Mouse (Mus musculus): ENCODE measurements around the gene Arrdc4. TPM values are rescaled to one million over a fixed set of nuclear protein-coding genes. Genes with fewer than 3 reads are reported as not detected.

Arrdc4 gene
- polyA plus RNA-seq, 1 experiment: 17.9 TPM

DNA sequence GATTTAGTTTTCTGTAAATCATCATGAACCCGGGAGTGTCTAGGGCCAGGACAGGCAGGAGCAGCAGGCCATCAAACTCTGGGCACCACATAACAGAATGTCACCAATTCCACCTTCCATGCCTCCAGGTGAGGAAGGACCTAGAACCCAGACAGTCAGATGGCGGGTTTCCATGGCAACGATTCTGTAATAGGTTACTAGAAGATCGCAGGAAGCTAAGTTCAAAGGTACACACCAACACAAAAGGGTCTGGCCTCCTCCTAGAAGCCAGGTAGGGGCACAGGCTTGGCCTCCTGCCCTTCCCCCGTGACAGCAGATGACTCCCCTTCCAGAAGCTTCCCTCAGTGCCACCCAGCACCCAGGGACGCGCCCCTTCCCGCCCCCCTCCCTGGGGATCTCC, 680 bp downstream of the Arrdc4 start:
- peaks cover 19% of the 10 kb centered on the region for H3K4me1 ChIP-seq (ENCODE audit: control insufficient read depth, insufficient read depth, low read length)
- TF ChIP-seq CTCF (IDR thresholded peaks at IDR 0.05; ENCODE audit: insufficient read depth, low read length) (no peak), POLR2A (IDR thresholded peaks at IDR 0.05; ENCODE audit: borderline replicate concordance, extremely low read depth, low read depth, low read length) (no peak)
- peak; percentile 45 for DNase-seq
- 12% methylated on average over 8 of the region's 8 CpGs for whole genome bisulfite sequencing
- peak overlapping the region; percentile 61 for H3K4me3 ChIP-seq (replicated peaks; ENCODE audit: extremely low read depth, low read depth, low read length)

DNA sequence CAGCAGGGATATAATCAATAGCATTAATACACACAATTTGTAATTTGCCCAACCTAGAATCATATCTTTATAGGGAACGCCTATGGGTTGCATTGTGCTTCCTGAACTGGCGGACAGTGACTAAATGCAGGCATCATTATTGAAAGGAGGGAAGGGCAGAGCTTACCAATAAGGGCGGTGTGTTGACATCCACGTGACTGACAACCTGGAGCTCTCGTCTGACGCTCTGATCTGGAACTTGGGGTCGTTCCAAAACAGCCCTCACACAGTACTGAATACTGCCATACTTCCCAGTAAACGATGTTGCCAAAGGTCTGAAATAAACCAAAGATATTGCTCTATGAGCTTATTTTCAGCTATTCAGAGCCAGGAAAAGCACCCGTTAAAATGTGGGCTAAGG, 4.4 kb downstream of the Arrdc4 start:
- H3K4me1 ChIP-seq (ENCODE audit: control insufficient read depth, insufficient read depth, low read length): peaks cover 20% of the 10 kb centered on the region
- TF ChIP-seq CTCF (IDR thresholded peaks at IDR 0.05; ENCODE audit: insufficient read depth, low read length) (no peak), POLR2A (IDR thresholded peaks at IDR 0.05; ENCODE audit: borderline replicate concordance, extremely low read depth, low read depth, low read length) (no peak)
- 51% methylated on average over 9 of the region's 9 CpGs for WGBS
- no peak for DNase-seq
- H3K4me3 ChIP-seq (replicated peaks; ENCODE audit: extremely low read depth, low read depth, low read length): no peak overlapping the region

DNA sequence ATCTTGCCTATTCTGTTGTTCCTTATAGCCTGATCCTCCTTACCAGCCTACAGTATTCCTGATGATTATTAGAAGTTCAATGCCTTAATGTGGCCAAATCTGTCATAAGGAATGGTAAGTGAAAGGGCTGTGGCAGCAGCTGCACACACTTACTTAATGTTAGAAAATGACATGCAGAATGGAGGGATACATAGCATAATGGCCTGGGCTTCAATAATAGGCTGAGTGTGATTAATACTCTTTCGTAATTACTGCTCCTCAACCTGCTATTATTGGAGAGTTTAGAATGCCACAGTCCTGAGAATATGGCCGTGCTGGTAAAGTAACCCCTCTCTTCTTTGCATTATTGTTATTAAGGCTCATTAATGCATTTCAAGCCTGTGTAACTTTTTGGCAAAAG, 4.8 kb downstream of the Arrdc4 start:
- Histone ChIP-seq H3K4me3 (replicated peaks; ENCODE audit: extremely low read depth, low read depth, low read length) (no peak overlapping the region), H3K4me1 (ENCODE audit: control insufficient read depth, insufficient read depth, low read length) (peaks cover 20% of the 10 kb centered on the region)
- no peak for DNase-seq
- TF ChIP-seq POLR2A (IDR thresholded peaks at IDR 0.05; ENCODE audit: borderline replicate concordance, extremely low read depth, low read depth, low read length): no peak
- TF ChIP-seq CTCF (IDR thresholded peaks at IDR 0.05; ENCODE audit: insufficient read depth, low read length): no peak
- 90% methylated on average over 2 of the region's 2 CpGs for WGBS

DNA sequence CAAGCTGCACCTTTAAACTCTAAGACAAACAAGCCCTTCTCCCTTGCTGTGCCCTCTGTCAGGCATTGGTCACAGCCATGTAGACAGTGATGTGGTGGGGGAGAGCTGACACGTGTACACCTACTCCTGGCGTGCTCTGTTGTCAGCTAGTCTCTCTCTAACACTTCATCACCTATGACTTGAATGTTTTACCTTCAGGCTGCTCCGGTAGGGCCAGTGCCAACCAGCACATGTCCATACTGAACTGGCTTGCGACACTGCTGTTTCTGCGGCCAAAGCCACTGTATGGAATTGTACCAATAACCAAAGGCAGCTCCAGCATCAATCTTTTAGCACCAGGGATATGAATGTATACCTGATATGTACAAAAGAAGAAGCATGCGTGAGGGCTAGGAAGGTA, 8.3 kb downstream of the Arrdc4 start:
- no peak overlapping the region for H3K4me3 ChIP-seq (replicated peaks; ENCODE audit: extremely low read depth, low read depth, low read length)
- WGBS: 93% methylated on average over 6 of the region's 6 CpGs
- TF ChIP-seq CTCF (IDR thresholded peaks at IDR 0.05; ENCODE audit: insufficient read depth, low read length): no peak
- TF ChIP-seq POLR2A (IDR thresholded peaks at IDR 0.05; ENCODE audit: borderline replicate concordance, extremely low read depth, low read depth, low read length): no peak
- peaks cover 14% of the 10 kb centered on the region; the same call in 1 of the 2 replicates for H3K4me1 ChIP-seq (ENCODE audit: control insufficient read depth, insufficient read depth, low read length)
- DNase-seq: no peak

DNA sequence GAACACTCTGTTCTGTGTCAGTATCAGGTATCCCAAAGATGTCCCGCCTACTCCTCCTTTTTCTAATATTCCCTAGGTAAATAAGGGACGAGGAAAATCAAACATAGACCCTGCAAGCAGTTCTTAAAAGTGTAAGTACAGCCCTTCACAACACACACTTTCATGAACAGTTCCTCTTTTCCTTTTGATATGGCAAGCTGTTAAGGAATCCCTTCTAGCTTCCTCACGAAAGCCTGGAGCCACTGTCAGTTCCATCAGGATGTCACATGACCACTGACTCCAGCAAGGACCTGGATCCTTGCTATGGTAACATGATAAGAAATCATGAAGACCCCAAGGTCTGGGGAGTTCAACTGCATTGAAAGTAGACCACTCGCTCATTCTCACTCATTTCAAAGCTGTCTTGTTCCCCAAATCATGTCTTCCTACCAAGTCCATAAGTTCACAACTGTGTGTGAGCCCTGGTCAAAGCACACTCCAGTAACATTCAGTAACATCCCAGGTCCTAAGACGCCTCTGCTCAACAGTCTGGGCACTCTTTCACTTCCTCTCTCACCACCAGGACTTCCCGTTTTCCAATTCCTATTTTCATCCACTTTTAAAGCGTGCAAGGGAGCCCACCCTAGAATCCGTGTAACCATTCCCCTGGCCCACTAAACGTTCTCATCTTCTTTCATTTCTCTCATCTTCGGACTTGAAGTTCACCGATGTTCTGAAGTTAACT, 10.2 kb downstream of the Arrdc4 start:
- no peak overlapping the region for H3K4me3 ChIP-seq (replicated peaks; ENCODE audit: extremely low read depth, low read depth, low read length)
- 76% methylated on average over 11 of the region's 11 CpGs for WGBS
- TF ChIP-seq CTCF (IDR thresholded peaks at IDR 0.05; ENCODE audit: insufficient read depth, low read length): no peak
- no peak for TF ChIP-seq POLR2A (IDR thresholded peaks at IDR 0.05; ENCODE audit: borderline replicate concordance, extremely low read depth, low read depth, low read length)
- H3K4me1 ChIP-seq (ENCODE audit: control insufficient read depth, insufficient read depth, low read length): peaks cover 5% of the 10 kb centered on the region; the same call in 1 of the 2 replicates
- DNase-seq: no peak

DNA sequence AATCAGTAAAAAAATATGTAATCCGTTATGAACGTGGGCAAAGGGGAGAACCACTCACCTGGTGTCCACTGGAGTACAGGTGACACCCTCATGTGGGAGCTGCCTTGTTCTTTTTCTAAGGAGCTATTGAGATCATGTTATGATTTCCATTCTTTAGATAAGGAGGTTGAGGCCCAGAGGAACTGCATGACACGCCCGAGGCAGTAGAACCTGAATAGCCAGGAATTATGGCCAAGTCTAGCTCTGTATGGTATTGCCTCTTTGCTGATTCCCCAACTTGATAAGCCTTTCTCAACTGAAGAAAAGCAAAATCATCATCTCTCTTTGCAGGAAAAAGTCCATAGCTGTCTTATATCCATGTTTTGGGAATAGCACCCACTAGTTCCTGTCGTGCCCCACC, 22.7 kb downstream of the Arrdc4 start:
- DNase-seq: no peak
- 77% methylated on average over 5 of the region's 5 CpGs for WGBS
- Histone ChIP-seq H3K4me1 (ENCODE audit: control insufficient read depth, insufficient read depth, low read length) (peaks cover 3% of the 10 kb centered on the region), H3K4me3 (replicated peaks; ENCODE audit: extremely low read depth, low read depth, low read length) (no peak overlapping the region)
- TF ChIP-seq CTCF (IDR thresholded peaks at IDR 0.05; ENCODE audit: insufficient read depth, low read length) (no peak), POLR2A (IDR thresholded peaks at IDR 0.05; ENCODE audit: borderline replicate concordance, extremely low read depth, low read depth, low read length) (no peak)

DNA sequence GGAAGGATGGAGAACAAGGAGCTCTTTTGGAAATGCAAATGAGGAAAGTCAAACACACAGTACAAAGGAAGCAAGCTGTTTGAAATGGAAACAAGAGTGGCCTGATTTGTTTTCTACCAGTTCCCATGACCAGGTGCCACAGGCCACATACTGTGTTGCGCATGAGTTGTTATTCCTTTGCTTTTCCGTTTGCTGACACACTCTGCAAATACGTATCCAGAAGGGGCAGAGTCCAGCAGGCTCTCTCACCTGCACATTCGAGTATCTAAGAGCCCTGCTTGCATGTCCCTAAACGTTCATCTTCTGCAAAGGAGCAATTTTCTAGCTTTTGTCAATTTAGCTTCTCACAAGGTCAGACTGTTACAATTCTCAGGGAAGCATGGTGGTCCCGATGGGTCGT, 24.3 kb downstream of the Arrdc4 start:
- H3K4me1 ChIP-seq (ENCODE audit: control insufficient read depth, insufficient read depth, low read length): peaks cover 3% of the 10 kb centered on the region
- no peak for DNase-seq
- TF ChIP-seq POLR2A (IDR thresholded peaks at IDR 0.05; ENCODE audit: borderline replicate concordance, extremely low read depth, low read depth, low read length) (no peak), CTCF (IDR thresholded peaks at IDR 0.05; ENCODE audit: insufficient read depth, low read length) (no peak)
- 75% methylated on average over 7 of the region's 7 CpGs for WGBS
- no peak overlapping the region for H3K4me3 ChIP-seq (replicated peaks; ENCODE audit: extremely low read depth, low read depth, low read length)

DNA sequence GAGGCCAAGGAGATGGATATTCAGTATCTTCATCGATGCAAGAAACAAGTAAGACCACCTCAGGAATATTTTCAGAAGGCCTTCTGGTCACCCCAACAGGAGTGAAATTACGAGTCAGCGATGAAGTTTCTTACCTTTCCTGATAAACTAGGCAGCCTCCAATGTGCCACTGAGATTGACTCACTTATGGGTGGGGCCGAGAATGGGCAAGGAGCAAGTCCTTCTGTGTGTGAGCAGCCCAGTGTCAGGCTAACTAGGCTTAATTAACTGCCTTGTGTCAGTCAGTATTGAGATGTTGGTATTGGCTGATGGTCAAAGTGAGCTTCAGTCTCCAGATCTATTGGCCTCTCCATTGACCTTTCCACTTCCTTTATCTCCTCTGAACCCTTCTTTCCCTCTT, 27.5 kb downstream of the Arrdc4 start:
- TF ChIP-seq CTCF (IDR thresholded peaks at IDR 0.05; ENCODE audit: insufficient read depth, low read length) (no peak), POLR2A (IDR thresholded peaks at IDR 0.05; ENCODE audit: borderline replicate concordance, extremely low read depth, low read depth, low read length) (no peak)
- WGBS: 92% methylated on average over 4 of the region's 4 CpGs

DNA sequence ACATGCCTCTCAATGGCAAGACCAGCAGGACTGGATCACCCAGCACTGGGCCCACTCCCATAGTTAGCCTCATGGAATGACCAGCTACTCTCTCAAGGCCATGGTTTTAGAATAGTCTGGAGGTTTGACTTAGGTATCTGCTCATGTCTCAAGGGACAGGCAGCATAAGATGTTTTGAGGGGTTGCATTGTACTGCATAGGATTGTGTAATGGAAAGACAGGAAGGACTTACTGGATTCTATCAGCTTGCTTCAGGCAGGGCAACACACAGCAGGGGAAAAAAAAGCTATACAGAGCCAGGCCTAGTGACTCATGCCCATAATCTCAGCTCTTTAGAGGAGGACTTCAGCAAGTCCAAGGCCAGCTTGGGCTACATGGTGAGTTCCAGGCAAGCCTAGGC, 31.1 kb downstream of the Arrdc4 start:
- TF ChIP-seq POLR2A (IDR thresholded peaks at IDR 0.05; ENCODE audit: borderline replicate concordance, extremely low read depth, low read depth, low read length) (no peak), CTCF (IDR thresholded peaks at IDR 0.05; ENCODE audit: insufficient read depth, low read length) (no peak)
- H3K4me1 ChIP-seq (ENCODE audit: control insufficient read depth, insufficient read depth, low read length): peaks cover 6% of the 10 kb centered on the region
- no peak overlapping the region for H3K4me3 ChIP-seq (replicated peaks; ENCODE audit: extremely low read depth, low read depth, low read length)
- DNase-seq: no peak

More for the DNA sequence above, 27.5 kb downstream of the Arrdc4 start:
- no peak overlapping the region for H3K4me3 ChIP-seq (replicated peaks; ENCODE audit: extremely low read depth, low read depth, low read length)
- no peak for DNase-seq
- H3K4me1 ChIP-seq (ENCODE audit: control insufficient read depth, insufficient read depth, low read length): peaks cover 6% of the 10 kb centered on the region

DNA sequence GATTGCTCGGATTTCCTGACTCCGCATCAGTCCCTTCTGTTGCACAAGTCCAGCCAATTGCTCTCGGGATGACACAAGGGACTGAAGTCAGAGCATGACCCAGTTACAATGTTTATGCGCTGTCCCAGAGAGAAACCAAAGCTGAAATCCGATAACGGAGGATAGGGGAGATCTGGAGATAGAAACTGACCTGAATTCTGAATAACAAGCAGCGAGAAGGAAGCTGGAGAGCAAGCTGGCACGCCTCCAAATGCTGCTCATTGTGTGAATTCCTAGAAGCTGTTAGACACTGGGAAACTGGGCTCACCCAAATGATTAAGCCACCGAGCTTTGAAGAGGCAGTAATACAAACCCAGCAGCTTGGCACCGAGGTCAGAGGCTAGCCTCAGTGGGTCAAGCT, 31.5 kb downstream of the Arrdc4 start:
- H3K4me3 ChIP-seq (replicated peaks; ENCODE audit: extremely low read depth, low read depth, low read length): no peak overlapping the region
- peak; percentile 56 for DNase-seq
- TF ChIP-seq POLR2A (IDR thresholded peaks at IDR 0.05; ENCODE audit: borderline replicate concordance, extremely low read depth, low read depth, low read length) (no peak), CTCF (IDR thresholded peaks at IDR 0.05; ENCODE audit: insufficient read depth, low read length) (no peak)
- WGBS: 11% methylated on average over 10 of the region's 10 CpGs
- H3K4me1 ChIP-seq (ENCODE audit: control insufficient read depth, insufficient read depth, low read length): peaks cover 6% of the 10 kb centered on the region

Measured in lung, adult 2 months (tissue).